Mouse (Mus musculus) monocyte, adult 2 months (primary cell): ENCODE data around the gene Auts2.

Source experiments
- DNase-seq, 2 experiments: peaks; one replicate each; pipeline ENCODE4 v3.0.0; 2022; ENCODE audit warnings: low spot score in 2 of 2, low read depth in 1 of 2

Gene Auts2

DNA sequence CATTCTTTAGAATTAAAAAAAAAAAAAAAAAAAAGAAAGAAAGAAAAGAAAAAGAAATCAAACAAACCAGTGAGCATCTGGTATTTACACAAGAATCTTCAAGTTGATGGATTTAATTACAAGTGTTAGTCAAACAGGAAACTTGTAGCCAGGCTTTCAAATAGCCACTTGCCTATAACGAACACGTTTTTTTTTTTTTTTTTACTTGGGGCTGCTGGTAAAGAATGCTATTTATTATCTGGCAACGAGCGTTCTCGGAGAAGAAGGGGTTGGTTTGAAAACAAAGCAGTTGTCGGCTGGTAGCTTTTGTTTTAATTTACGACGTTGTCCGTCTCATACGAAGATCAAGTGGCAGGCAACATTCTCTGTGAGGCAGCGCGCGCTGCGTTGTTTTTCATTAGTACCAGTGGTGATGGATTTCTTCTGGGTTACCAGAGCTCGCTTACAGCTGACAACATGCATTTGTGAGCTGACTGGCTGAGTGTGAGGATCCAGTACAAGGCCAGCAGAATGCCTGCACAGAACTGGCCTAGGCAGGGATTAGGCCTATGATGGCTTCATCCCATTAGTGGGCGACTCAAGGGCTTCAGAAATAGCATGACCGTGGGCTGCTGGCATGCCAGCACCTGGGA is 994.1 kb downstream of the Auts2 start:
- DNase-seq = no peak

DNA sequence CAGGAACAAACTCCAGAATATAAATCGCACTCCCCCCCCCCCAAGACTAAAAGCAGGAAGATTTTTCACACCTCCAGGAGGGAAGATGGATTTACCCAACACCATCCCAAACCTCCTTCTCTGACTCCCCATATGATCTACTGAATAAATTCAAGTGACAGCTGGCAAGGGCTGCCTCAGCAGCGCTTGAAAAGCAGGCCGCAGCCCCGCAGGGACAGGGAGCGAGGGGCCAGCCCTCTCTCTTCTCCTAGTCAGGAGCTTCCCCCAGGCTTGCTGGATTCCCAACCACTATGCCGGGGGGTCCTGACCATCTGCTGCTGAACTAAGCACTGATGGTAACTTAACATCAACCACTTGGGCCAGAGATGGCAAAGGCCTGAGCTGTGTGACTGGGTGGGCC is 995.2 kb downstream of the Auts2 start:
- no peak for DNase-seq

DNA sequence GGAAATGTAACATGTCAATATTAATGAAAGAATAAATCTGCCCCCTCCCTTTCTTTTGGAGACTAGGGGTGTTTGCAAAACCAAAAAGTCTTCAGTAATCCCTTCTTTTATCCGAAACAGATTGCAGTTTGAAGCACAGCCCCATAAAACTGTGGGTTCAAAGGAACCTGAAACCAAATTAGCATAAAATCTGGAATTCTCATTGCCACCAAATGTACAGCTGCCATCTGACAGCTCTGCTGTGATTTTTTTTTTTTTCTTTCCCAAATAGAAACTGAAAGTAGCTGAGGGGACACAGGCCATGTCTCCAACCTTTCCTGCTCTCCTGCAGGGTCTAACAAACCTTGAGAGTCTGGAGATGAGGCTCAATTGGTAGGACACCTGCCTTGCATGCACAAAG is 996.7 kb downstream of the Auts2 start:
- no peak for DNase-seq

DNA sequence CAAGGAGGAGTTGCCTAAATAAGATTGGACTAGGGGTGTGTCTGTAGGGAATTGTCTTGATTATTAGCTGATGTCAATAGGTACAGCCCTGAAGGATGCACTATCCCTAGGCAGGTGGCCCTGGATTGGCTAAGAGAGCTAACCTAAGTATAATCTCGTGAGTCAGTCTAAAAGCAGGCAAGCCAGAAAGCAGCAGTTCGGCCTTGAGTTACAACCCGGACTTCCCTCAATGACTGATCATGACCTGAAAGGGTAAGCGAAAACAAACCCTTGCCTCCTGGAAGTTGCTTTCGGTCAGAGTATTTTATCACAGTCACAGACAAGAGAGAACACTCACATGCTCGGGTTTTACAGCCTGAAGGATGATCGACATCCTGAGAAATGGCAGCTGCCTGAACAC is 998.8 kb downstream of the Auts2 start:
- no peak for DNase-seq

DNA sequence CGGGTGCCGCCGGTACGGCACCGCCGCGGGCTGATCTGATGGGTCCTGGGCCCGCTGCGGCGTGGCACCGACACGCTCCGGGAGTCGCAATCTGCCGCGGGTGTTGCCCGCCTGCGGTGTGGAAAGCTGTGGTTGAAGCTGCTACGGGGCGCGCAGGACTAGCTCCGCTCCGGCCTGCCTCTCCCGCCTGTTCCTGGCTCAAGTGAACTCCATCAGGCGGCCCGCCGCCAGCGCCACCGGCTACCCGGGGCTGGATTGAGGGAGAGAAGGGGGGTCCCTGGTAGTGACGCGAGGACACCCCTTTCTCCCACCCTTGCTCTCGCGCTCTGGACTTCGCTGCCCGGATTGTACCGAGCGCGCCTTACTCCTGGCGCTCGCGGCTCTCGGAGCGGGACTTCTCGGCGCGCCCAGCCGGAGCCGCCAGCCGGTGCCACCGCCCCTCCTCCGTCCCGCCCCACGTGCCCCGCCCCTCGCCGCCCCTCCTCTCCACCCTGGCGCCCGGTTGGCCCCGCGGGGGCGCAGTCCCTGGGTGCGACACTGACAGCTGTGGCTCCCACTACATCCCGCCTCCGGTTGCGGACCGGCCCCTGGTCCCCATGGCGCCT is 1004.7 kb downstream of the Auts2 start:
- DNase-seq = no peak

DNA sequence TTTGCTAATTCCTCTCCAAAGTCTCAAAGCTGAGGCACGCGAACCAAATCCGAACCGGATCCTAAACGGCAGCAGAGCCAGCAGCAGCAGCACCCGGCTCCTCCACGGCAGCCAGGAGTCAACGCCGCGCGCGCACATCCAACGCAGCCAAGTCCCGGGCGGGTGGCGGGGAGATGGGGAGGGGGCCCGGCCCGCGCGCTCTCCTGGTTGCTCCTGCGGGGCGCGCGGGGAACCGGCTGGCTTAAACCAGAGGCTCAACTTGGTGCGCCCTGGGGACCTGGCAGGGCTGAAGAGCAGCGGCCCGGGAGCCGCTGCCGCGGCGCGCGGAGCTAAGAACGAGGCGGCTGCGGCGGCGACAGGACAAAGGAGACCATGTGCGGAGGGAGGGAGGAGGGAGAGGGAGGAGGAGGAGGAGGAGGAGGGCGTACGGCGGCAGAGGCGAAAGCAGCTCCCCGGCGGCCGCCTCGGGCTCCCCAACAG is 1005.3 kb downstream of the Auts2 start:
- no peak for DNase-seq

DNA sequence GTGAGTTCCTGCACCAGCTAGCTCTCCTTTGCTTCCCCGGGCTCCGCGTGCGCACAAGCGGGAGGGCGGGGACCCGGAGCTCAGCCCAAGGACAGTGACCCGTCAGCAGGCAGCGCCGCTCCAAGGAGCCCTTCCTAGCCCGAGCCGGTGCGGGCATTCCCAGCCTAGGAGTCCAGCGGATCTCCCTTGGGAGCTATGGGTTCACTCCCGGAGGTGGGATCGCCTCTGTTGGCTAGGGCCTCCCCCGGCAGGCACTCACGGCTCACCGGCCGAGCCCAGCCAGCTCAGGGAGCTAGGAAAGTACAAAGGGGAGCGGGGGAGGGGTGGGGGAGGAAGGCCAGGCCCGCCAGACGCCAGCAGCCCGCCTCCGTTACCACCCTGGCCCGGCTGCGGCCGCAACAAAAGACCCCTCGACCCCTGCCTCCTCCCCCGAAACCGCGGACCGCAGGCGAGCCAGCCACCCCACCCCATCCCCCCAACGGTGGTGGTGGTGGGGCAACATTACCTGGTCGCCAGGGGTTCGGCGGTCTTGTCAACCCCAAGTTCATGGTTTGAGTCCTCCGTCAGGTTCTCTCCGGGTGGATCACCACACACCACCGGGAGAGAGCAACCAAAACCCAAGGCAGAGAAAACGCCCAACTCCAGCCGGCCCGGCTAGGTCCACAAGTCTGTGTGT is 1005.9 kb downstream of the Auts2 start:
- DNase-seq = no peak

DNA sequence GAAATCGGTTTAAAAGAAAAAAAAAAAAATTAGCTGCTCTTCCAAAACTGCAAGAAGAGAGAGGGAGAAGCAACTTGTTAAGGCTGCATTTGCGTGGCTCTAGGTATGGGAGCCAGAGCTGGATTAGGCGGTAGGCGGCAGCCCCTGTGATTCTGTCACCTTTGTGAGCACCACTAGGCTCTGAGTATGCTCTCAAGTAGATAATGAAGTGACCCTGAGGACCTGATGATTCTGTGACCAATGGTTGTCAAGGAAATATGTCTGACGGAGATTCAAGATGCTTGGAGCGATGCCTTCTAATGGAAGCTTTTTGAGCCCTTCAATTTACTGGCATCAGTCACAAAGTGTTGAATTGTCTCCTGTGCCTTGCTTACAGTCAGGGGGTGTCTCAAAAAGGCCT is 1007.4 kb downstream of the Auts2 start:
- DNase-seq = no peak

DNA sequence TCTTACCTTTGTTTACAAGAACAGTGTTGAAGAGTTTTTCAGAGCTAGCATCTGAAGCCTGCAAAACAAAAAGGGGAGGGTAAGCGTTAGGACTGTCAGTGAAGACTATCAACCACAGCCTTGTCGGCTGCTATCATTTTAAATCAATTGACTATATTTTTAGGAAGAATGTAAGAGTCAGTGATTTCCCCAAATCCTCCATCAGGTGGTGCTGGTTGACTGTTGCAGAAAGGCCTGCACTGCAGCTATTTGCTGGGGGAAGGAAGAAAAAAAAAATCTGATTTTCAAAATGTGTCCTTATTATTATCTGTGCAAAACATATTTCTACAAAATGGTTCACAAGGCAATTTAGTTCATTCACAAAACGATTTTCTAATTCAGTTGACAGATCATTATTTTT is 1009.3 kb downstream of the Auts2 start:
- no peak for DNase-seq

DNA sequence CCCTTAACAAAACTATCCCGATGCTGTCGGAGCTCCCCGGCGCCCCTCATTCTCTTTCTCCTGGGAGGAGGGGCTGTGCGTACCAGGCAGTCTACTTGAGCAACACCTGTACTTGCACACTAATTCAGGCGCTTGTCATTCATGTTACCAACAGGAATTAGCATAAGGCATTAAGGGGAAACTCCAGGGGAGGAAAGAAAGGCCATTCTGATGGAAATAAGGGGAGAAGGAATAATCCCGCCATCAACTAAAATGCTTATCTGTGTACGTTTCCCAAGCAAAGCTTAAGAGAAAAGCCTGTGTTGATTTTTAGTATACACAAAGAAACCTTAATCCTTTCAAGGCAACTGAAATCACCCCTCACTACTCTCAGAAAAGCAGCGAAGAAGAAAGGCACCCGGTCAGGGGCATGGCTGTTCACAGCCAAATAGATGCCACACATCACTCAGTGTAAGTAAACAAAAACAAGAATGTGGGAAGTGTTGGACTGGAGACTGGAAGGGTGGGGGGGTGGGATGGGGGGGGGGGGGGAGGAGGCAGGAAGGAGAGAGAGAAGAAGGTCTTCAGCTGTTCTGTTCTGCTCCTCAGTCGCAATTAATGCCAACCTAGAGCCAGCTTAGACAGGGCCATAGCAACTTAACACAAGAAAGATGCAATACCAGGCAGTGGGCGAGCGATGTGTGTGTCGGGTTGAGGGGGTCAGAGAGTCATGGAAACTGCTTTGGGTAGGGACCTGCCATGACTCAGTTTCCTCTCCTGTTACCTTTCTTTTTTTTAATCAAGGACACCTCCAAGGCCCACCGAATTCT is 1011.2 kb downstream of the Auts2 start:
- DNase-seq = no peak

DNA sequence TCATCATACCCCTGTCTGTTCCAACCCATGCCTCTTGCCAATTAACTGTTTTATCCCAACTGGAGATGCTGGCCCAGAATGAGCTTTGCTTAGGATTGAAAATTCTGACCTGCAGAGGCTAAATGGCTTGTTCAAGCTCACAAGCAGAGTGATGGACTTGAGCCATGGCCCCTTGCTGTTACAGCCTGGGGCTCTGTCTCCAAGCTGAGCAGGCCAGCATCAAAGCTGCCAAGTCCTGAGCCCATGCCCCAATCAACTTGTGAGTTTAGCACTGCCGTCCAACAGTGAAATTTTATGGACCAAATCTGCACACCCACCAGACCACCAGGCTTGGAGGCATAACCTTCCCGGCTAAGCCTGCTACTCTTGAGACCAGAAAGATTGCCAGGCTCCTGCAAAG is 1012.3 kb downstream of the Auts2 start:
- DNase-seq = no peak

DNA sequence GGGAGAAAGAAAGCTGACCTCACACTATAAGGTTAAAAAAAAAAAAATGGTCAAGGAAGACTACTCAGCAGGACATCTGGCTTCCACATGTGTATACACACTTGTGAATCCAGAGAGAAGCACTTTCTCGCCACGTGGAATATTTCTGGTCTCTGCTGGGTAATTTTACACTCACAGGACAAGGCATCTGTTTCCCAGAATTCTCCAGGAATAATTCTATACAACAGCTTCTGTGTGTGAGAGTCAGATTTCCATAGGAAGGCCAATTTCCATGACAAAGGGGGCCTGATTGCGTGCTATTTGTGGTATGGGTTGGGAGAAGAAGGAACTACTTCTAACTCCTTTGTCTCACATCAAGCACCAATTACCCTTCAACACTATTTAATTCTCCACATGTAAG is 1016.5 kb downstream of the Auts2 start:
- DNase-seq = no peak

DNA sequence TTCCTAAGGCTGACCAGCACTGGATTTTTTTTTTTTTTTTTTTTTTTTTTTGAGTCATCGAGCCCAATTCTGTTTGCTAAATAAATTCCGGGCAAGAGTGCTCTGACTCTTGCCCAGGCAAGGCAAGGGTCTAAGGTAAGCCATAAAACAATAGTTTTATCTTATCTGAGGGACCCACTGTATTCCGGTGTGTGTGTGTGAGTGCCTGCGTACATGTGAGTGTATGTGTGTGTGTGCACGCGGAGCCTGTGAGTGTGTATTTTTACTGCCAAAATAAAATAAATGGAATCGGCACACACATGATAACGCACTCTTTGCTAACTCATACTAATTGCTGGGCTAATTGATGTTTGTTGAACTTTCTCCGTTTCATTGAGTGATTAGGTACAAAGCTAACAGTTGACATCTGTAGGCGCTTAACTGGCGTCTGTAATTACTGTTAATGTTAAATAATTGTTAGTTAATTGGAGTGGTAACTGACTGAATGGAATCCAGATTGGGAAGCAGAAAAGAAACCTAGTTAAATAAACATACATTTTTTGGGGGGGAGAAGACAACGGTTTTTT is 1018.2 kb downstream of the Auts2 start:
- no peak for DNase-seq

DNA sequence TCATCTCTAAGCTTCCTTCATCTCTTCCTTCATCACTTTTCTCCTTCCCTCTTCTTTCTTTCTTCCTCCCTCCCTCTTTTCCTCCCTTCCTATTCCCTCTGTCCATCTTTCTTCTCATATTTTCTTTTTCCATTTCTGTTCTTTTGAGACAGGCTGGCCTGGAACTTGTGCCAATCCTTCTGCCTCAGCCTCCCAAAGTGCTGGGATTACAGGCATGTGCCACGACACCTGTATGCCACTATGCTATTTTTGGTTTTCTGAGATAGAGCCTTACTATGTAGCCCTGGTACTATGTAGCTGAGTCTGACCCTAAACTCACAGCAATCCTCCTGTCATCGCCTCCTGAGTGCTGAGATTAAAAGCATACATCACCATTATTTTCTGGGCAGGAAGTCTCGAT is 1023.6 kb downstream of the Auts2 start:
- DNase-seq = no peak

DNA sequence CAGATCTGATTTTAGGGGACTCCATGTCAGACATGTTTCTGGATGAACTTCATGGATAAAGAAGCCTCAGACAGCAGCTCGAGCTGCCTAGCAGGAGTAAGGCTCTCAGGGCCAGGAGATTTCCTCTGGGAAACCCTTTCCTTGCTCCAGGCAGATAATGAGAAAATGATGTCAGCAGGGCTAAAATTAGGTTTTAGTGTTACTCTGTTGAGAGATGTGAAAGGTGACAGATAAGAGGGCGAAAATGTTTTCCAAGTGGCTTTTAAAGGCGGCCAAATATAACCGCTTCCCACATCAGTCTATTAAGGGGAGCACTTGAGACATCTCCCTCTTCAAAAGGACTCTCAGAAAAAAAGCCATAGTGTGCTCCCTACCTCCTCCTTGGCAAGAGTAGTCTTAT is 1025.5 kb downstream of the Auts2 start:
- no peak for DNase-seq

DNA sequence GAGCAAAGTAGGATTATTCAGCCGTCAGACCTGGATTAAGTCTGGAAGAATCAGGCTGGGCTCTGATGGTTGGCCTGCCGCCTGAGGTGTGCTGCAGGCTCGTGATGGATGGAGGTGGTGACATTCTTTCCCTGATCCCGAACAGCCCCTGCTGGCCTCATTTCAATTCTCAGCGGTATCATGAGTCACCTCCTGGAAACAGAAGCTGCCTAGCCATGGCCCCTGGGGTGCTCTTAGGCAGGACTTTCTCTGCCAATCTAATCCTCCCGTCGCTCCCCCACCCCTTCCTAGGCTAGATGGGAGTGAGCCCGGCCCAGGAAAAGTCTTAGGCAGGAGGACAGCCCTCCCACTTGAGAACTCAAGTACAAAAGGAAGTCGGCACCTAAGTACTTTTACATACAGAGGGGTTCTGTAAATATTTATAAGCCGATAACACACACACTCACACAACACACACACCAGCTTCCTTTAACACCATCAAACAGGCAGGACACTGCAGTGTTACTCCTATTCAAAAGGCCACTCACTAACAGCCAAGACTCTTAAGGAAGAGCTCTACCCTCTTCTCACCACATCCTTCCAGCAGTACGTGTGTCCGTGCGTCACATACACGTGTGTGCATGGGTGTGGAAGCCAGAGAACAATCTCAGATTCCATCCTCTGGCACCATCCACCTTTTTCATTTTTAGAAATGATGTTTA is 1027.3 kb downstream of the Auts2 start:
- no peak for DNase-seq

DNA sequence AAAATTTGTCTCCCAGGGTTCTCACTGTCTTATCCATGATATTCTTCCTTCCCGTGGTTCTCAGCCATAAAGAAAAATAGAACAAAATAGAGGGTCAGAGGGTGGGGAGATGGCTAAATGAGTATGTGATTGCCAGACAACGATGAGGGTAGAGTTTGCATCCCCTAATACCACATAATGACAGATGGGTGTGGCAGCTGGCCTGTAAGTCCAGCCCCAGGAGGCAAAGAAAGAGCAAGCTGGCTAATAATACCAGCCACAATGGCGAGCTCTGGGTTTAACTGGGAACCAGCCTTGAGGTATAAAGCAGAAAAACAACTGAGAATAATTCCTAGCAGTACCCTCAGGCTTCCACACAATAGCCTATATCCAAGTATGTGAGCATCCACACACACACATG is 1029.4 kb downstream of the Auts2 start:
- no peak for DNase-seq

DNA sequence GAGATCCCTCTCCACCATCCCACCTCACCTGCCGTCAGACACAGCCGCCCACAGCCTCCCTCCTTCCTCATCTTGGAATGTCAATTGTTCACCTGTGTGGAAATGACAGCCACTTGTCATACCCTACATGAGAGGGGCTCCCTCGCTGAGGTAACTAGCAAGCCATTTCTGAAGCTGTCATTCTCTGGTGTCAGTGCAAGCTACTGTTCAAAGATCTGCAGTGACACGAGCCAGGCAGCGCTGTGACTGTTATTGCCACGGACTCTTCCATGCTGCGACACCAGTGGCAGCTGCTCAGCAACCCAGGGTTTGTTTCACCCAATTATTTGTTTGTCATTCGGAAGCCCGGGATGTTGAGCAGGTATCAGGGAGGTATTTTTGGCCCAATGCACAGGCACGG is 1030.5 kb downstream of the Auts2 start:
- no peak for DNase-seq

DNA sequence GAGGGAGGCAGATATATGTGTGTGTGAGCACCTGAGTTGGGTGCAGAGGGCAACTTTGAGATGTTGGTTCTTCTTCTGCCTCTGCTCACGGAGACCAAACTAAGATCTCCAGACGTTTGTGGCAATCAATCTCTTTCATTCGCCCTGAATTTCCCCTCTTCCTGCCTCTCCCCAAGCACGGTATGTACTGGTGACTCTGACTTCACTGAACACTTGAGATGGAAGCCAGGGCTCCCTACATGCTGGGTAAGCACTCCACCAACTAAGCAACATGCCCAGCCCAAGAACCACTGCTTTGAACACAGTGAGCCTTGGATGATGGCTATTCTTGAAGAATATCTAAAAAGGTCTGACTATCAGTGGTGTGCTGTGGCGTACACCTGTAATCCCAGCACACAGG is 1032.5 kb downstream of the Auts2 start:
- DNase-seq = no peak

DNA sequence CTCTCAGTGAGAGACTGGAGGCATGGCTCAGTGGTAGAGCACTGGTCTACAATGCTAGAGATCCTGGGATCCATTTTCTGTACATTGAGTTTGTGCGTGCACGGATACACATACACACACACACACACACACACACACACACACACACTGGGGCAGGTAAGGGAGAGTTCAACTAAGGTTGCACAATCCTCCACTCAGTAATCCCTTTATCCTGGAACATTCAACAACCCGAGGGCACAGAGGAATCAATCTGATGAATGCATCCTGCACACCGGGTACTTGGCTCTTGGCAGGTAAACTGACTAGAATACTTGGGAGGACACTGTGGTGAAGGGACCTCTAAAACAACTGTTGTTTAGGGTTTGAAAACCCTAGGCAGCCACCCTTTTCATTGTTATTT is 1033.8 kb downstream of the Auts2 start:
- DNase-seq = no peak

DNA sequence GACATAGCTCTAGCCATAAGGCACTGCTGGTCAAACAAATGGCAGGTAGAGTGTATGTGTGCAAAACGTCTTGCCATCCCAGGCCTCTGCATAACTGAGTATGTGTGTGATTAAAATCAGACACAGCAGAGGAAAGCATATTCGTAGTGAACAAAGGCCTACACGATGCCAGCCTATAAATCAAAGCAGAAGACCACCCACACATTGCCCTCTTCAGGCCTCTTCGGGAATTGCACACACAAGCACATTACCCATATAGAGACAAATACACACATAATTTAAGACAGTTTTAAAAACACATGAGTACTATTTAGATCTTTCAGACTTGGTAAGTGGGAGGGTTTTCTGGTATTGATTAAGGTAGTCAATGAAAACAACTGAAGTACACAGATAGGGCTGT is 1044.3 kb downstream of the Auts2 start:
- DNase-seq = no peak
